Mouse (Mus musculus): ENCODE data around the gene Taar1. TPM values are rescaled to one million over a fixed set of nuclear protein-coding genes. Genes with fewer than 3 reads are reported as not detected.

Taar1 gene
- polyA plus RNA-seq, 1 experiment from 2014 or later, result not detected

DNA sequence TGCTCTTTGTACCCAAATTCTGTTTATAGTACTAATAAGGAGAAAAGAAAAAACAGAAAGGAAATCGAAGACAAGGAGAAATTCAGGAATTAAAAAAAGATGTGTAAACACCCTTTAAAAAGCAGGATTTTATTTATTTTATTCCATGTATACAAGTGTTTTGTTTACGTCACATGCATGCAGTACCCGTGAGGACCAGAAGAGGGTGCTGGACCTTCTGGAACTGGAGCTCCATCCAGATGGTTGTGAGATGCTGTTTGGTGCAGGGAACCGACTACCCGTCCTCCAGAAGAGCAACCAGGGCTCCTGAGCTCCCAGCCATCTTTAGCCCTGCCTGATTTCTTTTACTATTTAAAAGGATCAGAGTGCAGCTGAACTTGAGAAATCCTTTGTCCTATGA lies 22.3 kb downstream of the Taar1 start:
- Histone ChIP-seq H3K4me2 (no peak overlapping the region), H3K4me1 (replicated peaks) (no peaks in the 10 kb centered on the region), H3K9me3 (no peaks in the 10 kb centered on the region), H3K36me3 (no peaks in the 10 kb centered on the region), H3K27me3 (no peaks in the 10 kb centered on the region), H3K4me3 (no peak overlapping the region), H3K9ac (no peak overlapping the region), H3K27ac (no peak overlapping the region)
- no peak for ATAC-seq (ENCODE audit: low FRiP score)
- WGBS, result 83% methylated on average over 5 of the region's 5 CpGs

DNA sequence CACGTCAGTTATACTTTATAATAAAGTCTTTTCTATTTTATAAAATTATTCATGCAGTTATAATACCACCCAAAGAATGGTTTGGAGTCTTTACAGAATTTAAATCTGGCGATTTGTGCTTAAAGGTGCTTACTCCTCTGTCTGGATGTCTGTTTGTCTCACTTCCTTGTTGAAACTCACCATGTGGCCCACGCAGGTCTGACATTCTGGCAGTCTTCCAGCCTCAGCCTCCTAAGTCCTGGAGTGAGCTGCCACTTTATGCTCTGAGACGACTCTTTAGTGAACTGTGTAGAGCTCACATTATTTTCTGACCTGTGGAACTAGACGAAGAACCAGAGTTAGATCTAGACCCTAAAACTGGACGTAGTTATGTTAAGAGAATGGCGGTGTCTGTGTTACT lies 27.9 kb downstream of the Taar1 start:
- ATAC-seq (ENCODE audit: low FRiP score), result no peak
- H3K4me3 ChIP-seq, result no peak overlapping the region

DNA sequence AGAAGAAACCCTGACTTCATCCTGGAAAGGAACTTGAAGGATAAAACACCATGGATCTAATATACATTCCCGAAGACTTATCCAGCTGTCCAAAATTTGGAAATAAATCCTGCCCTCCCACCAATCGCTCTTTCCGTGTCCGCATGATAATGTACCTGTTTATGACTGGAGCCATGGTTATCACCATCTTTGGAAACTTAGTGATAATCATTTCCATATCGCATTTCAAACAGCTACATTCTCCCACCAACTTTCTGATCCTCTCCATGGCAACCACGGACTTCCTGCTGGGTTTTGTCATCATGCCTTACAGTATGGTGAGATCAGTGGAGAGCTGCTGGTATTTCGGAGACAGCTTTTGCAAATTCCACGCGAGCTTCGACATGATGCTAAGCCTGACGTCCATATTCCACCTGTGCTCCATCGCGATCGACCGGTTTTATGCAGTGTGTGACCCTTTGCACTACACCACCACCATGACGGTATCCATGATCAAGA lies 29.4 kb downstream of the Taar1 start, which contains the start of gene Taar3:
Gene Taar3, plus strand, starts transcription at position 51 of the 498 bp plus-strand sequence.
- 90% methylated on average over 16 of the region's 16 CpGs for WGBS
- no peak within 1 kb of the TSS for H3K4me2 ChIP-seq
- no peak within 1 kb of the TSS for H3K27ac ChIP-seq
- H3K9me3 ChIP-seq, result no peaks in the 10 kb centered on the region
- no peaks in the 10 kb centered on the region for H3K27me3 ChIP-seq
- H3K9ac ChIP-seq, result no peak within 1 kb of the TSS
- no peaks in the 10 kb centered on the region for H3K36me3 ChIP-seq
- H3K4me1 ChIP-seq (replicated peaks), result no peaks in the 10 kb centered on the region
- no peak for ATAC-seq (ENCODE audit: low FRiP score)
- no peak within 1 kb of the TSS for H3K4me3 ChIP-seq

More for the DNA sequence above, 27.9 kb downstream of the Taar1 start:
- Histone ChIP-seq H3K9ac (no peak overlapping the region), H3K27me3 (no peaks in the 10 kb centered on the region), H3K4me2 (no peak overlapping the region), H3K9me3 (no peaks in the 10 kb centered on the region), H3K27ac (no peak overlapping the region), H3K36me3 (no peaks in the 10 kb centered on the region), H3K4me1 (replicated peaks) (no peaks in the 10 kb centered on the region)
- 77% methylated on average over 7 of the region's 7 CpGs for WGBS

DNA sequence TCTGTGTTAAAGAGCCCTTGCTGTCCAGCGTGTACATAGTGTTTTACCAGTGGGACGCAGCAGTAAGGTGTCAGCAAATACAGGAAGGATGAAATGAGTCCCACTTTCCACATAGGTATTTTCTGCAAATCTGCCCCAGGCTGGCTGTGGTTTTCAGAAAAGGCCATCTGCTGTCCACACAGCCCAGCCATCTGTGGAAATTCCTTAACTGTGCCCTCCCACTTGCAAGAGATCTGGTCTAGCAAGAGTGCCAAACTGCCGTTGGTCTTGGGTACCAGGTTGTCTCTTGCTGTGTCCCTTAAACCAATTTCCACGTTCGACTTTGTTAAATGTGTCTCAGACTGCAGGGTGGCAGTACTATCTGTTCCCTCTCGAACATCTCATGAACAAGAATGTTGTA lies 31.6 kb downstream of the Taar1 start:
- ATAC-seq (ENCODE audit: low FRiP score), result no peak
- no peak overlapping the region for H3K27ac ChIP-seq
- no peak overlapping the region for H3K4me3 ChIP-seq
- no peaks in the 10 kb centered on the region for H3K27me3 ChIP-seq
- H3K36me3 ChIP-seq, result no peaks in the 10 kb centered on the region
- no peaks in the 10 kb centered on the region for H3K4me1 ChIP-seq (replicated peaks)
- H3K9ac ChIP-seq, result no peak overlapping the region
- 88% methylated on average over 6 of the region's 6 CpGs for WGBS
- no peak overlapping the region for H3K4me2 ChIP-seq
- H3K9me3 ChIP-seq, result no peaks in the 10 kb centered on the region

GRCm38 (mm10) chr10:23959071-23959470 lies 38.9 kb downstream of the Taar1 start:
- Histone ChIP-seq H3K4me2 (no peak overlapping the region), H3K27ac (no peak overlapping the region), H3K9me3 (no peaks in the 10 kb centered on the region), H3K36me3 (no peaks in the 10 kb centered on the region), H3K4me1 (replicated peaks) (no peaks in the 10 kb centered on the region), H3K27me3 (no peaks in the 10 kb centered on the region), H3K4me3 (no peak overlapping the region), H3K9ac (no peak overlapping the region)
- WGBS, result 78% methylated on average over 3 of the region's 3 CpGs
- ATAC-seq (ENCODE audit: low FRiP score), result no peak

GRCm38 (mm10) chr10:23960444-23960915 lies 40.3 kb downstream of the Taar1 start, which contains the start of gene Taar4:
Gene Taar4, plus strand, starts transcription at chr10:23960494.
- Histone ChIP-seq H3K36me3 (no peaks in the 10 kb centered on the region), H3K27me3 (no peaks in the 10 kb centered on the region), H3K9me3 (no peaks in the 10 kb centered on the region), H3K4me1 (replicated peaks) (no peaks in the 10 kb centered on the region), H3K9ac (no peak within 1 kb of the TSS), H3K27ac (no peak within 1 kb of the TSS), H3K4me3 (no peak within 1 kb of the TSS), H3K4me2 (no peak within 1 kb of the TSS)
- no peak for ATAC-seq (ENCODE audit: low FRiP score)
- 93% methylated on average over 13 of the region's 13 CpGs for WGBS

DNA sequence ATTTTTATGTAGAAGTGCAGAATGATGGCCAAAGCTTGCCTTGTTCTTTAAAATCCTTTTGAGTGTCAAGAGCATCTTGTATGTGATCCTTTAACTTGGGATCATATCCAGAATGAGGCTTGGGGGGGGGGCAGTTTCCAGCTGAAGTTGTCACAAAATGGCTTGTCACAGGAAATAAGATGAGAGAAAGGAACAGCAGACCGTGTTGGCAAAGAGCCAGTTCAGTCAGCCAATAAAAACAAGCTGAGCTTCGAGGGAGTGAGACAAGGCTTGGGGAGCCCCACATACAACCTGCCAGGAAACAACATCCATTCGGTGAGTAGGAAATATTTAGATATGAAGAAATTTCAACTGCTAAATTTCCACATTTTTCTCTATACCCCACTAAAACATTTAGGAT lies 43.3 kb downstream of the Taar1 start:
- Histone ChIP-seq H3K9ac (no peak overlapping the region), H3K27me3 (no peaks in the 10 kb centered on the region), H3K4me1 (replicated peaks) (no peaks in the 10 kb centered on the region), H3K4me2 (no peak overlapping the region), H3K9me3 (no peaks in the 10 kb centered on the region), H3K4me3 (no peak overlapping the region), H3K36me3 (no peaks in the 10 kb centered on the region), H3K27ac (no peak overlapping the region)
- ATAC-seq (ENCODE audit: low FRiP score), result no peak
- WGBS, result 66% methylated on average over 3 of the region's 3 CpGs

DNA sequence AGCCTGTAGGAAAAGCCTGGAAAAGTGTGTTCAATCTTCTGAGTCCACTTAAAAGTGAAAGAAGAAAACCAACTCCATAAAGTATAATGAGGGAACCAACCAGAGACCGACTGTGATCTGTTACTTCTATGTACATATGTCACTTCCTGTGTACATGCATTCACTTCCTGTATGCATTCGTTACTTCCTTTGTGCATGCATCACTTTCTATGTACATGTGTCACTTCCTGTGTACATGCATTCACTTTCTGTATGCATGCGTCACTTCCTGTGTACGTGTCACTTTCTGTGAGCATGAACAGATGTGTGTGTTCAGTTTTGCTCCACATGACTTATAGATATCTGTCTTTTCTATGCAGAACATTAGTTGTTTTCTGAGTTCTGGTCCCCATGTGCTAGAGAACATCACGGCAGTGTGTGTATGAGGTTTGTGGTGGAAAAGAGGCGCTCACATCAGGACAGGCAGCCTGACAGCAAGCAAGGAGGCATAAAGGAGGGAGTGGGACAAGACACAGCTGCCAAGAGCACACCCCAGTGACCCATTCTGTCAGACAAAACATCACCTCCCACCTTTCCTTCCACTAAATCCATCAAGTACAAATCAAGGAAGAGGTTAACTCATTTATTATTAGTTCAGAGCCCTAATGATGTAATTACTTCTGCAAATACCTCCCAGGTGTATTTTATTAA lies 44.9 kb downstream of the Taar1 start:
- H3K4me2 ChIP-seq, result no peak overlapping the region
- H3K9ac ChIP-seq, result no peak overlapping the region
- 90% methylated on average over 6 of the region's 6 CpGs for WGBS
- H3K9me3 ChIP-seq, result no peaks in the 10 kb centered on the region
- no peak for ATAC-seq (ENCODE audit: low FRiP score)
- no peak overlapping the region for H3K27ac ChIP-seq
- no peaks in the 10 kb centered on the region for H3K36me3 ChIP-seq
- no peak overlapping the region for H3K4me3 ChIP-seq
- H3K27me3 ChIP-seq, result no peaks in the 10 kb centered on the region
- H3K4me1 ChIP-seq (replicated peaks), result no peaks in the 10 kb centered on the region

GRCm38 (mm10) chr10:23970656-23971165 lies 50.6 kb downstream of the Taar1 start, which contains the start of gene Taar5:
Gene Taar5, plus strand, starts transcription at chr10:23970706.
- H3K9ac ChIP-seq, result no peak within 1 kb of the TSS
- no peaks in the 10 kb centered on the region for H3K27me3 ChIP-seq
- no peak for ATAC-seq (ENCODE audit: low FRiP score)
- no peaks in the 10 kb centered on the region for H3K9me3 ChIP-seq
- H3K27ac ChIP-seq, result no peak within 1 kb of the TSS
- H3K4me2 ChIP-seq, result no peak within 1 kb of the TSS
- no peak within 1 kb of the TSS for H3K4me3 ChIP-seq
- 92% methylated on average over 11 of the region's 11 CpGs for WGBS
- no peaks in the 10 kb centered on the region for H3K4me1 ChIP-seq (replicated peaks)
- no peaks in the 10 kb centered on the region for H3K36me3 ChIP-seq

Other genes starting within 250 kb of the Taar1 start
- 110 and 124 TPM in 2 replicates for gene Rps12, start 133.1 kb upstream of the Taar1 start, polyA plus RNA-seq (2015; fragmentation: Nextera tagmentation; extraction: Ambion mirVana)
- gene Slc18b1, start 123.4 kb upstream of the Taar1 start, polyA plus RNA-seq (2015; fragmentation: Nextera tagmentation; extraction: Ambion mirVana), result 22.0 and 22.2 TPM in 2 replicates
- not detected in 2 replicates for gene Vnn3, start 68.9 kb upstream of the Taar1 start, polyA plus RNA-seq (2015; fragmentation: Nextera tagmentation; extraction: Ambion mirVana)
- 0.09 and 0.21 TPM in 2 replicates for gene Vnn1, start 25.7 kb upstream of the Taar1 start, polyA plus RNA-seq (2015; fragmentation: Nextera tagmentation; extraction: Ambion mirVana)
- gene Taar2, start 18.2 kb downstream of the Taar1 start, polyA plus RNA-seq (2015; fragmentation: Nextera tagmentation; extraction: Ambion mirVana), result not detected in 2 replicates
- gene Taar3, start 29.2 kb downstream of the Taar1 start, polyA plus RNA-seq (2015; fragmentation: Nextera tagmentation; extraction: Ambion mirVana), result not detected in 2 replicates
- not detected in 2 replicates for gene Taar4, start 40.1 kb downstream of the Taar1 start, polyA plus RNA-seq (2015; fragmentation: Nextera tagmentation; extraction: Ambion mirVana)
- gene Taar5, start 50.4 kb downstream of the Taar1 start, polyA plus RNA-seq (2015; fragmentation: Nextera tagmentation; extraction: Ambion mirVana), result not detected in 2 replicates
- not detected in 2 replicates for gene Taar6, start 65.3 kb downstream of the Taar1 start, polyA plus RNA-seq (2015; fragmentation: Nextera tagmentation; extraction: Ambion mirVana)
- gene Taar7a, start 73.1 kb downstream of the Taar1 start, polyA plus RNA-seq (2015; fragmentation: Nextera tagmentation; extraction: Ambion mirVana), result not detected in 2 replicates
- gene Taar7b, start 79.6 kb downstream of the Taar1 start, polyA plus RNA-seq (2015; fragmentation: Nextera tagmentation; extraction: Ambion mirVana), result not detected in 2 replicates
- gene Taar7d, start 106.9 kb downstream of the Taar1 start, polyA plus RNA-seq (2015; fragmentation: Nextera tagmentation; extraction: Ambion mirVana), result not detected in 2 replicates
- not detected in 2 replicates for gene Taar7e, start 117.3 kb downstream of the Taar1 start, polyA plus RNA-seq (2015; fragmentation: Nextera tagmentation; extraction: Ambion mirVana)
- gene Taar7f, start 129.2 kb downstream of the Taar1 start, polyA plus RNA-seq (2015; fragmentation: Nextera tagmentation; extraction: Ambion mirVana), result not detected in 2 replicates
- not detected in 2 replicates for gene Taar8a, start 156.1 kb downstream of the Taar1 start, polyA plus RNA-seq (2015; fragmentation: Nextera tagmentation; extraction: Ambion mirVana)
- not detected in 2 replicates for gene Taar8b, start 171.9 kb downstream of the Taar1 start, polyA plus RNA-seq (2015; fragmentation: Nextera tagmentation; extraction: Ambion mirVana)
- not detected in 2 replicates for gene Taar8c, start 181.6 kb downstream of the Taar1 start, polyA plus RNA-seq (2015; fragmentation: Nextera tagmentation; extraction: Ambion mirVana)
- not detected in 2 replicates for gene Taar9, start 189.2 kb downstream of the Taar1 start, polyA plus RNA-seq (2015; fragmentation: Nextera tagmentation; extraction: Ambion mirVana)
- 273 and 279 TPM in 2 replicates for gene Stx7, start 228.9 kb downstream of the Taar1 start, polyA plus RNA-seq (2015; fragmentation: Nextera tagmentation; extraction: Ambion mirVana)

All from hindbrain, embryonic 13.5 days (tissue).